ENCODE assay signal across 8 mouse cellular contexts in the genomic region with DNA sequence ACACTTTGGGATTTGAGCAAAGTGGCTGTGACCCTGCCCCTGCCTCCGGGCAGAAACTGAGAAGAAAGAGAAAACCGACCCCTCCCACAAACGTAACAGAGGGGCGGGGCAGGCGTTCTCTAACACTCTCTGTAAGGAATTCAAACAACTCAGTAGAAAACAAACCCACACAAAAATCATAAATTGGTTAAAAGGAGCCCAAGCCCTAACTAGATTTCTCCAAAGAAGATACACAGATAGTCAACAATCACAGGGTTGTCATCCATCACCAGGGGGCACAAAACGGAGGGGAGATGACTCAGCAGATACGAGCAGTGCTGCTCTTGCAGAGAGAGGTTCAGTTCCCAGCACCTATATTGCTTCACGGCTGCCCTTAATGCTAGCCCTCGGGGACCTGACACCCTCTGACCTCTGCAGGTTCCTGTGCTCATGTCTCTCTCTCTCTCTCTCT.
DNase-seq lines count a peak whose midpoint lies in the region; ATAC-seq and TF ChIP-seq lines count a peak whose summit lies in the region.

No protein-coding gene starts in this region.

- no peaks in the 10 kb centered on the region for H3K4me1 ChIP-seq in kidney, adult 2 months (ENCODE audit: control insufficient read depth, insufficient read depth, low read length)
- peaks cover 17% of the 10 kb centered on the region; the same call in 1 of the 2 replicates for H3K4me1 ChIP-seq in embryonic facial prominence, embryonic 15.5 days
- no peaks in the 10 kb centered on the region for H3K4me1 ChIP-seq in intestine, postnatal 0 days (replicated peaks; ENCODE audit: control insufficient read depth, insufficient read depth, low read length)
- H3K4me1 ChIP-seq in megakaryocyte, embryonic 14.5 days, result peaks cover 5% of the 10 kb centered on the region

- no peaks in the 10 kb centered on the region for H3K9me3 ChIP-seq in embryonic facial prominence, embryonic 15.5 days (replicated peaks)
- H3K9me3 ChIP-seq in intestine, postnatal 0 days (ENCODE audit: control insufficient read depth), result no peaks in the 10 kb centered on the region
- H3K9me3 ChIP-seq in megakaryocyte, embryonic 14.5 days, result no peaks in the 10 kb centered on the region

- H3K4me3 ChIP-seq in kidney, adult 2 months (ENCODE audit: insufficient read depth, low read depth, low read length), result no peak overlapping the region
- H3K4me3 ChIP-seq in embryonic facial prominence, embryonic 15.5 days (replicated peaks), result peak overlapping the region; percentile 32
- H3K4me3 ChIP-seq in intestine, postnatal 0 days (ENCODE audit: low read depth, low read length), result peak overlapping the region; percentile 21; the same call in 1 of the 2 replicates
- peak overlapping the region; percentile 71 for H3K4me3 ChIP-seq in megakaryocyte, embryonic 14.5 days (replicated peaks)

- 14% methylated on average over 9 of the region's 9 CpGs for WGBS in kidney, adult 2 months
- WGBS in embryonic facial prominence, embryonic 15.5 days, result 3% methylated on average over 9 of the region's 9 CpGs
- 5% methylated on average over 9 of the region's 9 CpGs for WGBS in intestine, postnatal 0 days

- H3K36me3 ChIP-seq in kidney, adult 2 months (ENCODE audit: control insufficient read depth, insufficient read depth, low read length), result no peaks in the 10 kb centered on the region
- no peaks in the 10 kb centered on the region for H3K36me3 ChIP-seq in embryonic facial prominence, embryonic 15.5 days
- H3K36me3 ChIP-seq in intestine, postnatal 0 days (ENCODE audit: control insufficient read depth, insufficient read depth), result no peaks in the 10 kb centered on the region
- H3K36me3 ChIP-seq in megakaryocyte, embryonic 14.5 days (replicated peaks; ENCODE audit: low read length), result no peaks in the 10 kb centered on the region

- TF ChIP-seq CTCF in kidney, adult 2 months (conservative IDR thresholded peaks at IDR 0.05; ENCODE audit: insufficient read depth, insufficient read length, low read depth, low read length), result no peak
- 0 out of 2 replicates have a peak, but pooled peaks have one; percentile 15 for TF ChIP-seq CTCF in intestine, postnatal 0 days (IDR thresholded peaks at IDR 0.05; ENCODE audit: low read depth)

- DNase-seq in kidney, adult 2 months, result peak; percentile 41
- no peak for DNase-seq in kidney, adult 11 months
- DNase-seq in cerebellum, postnatal 4 days (ENCODE audit: low spot score in 2 of 2), result no peak
- no peak for DNase-seq in frontal cortex, postnatal 10 days (ENCODE audit: low spot score in 2 of 2)
- no peak for DNase-seq in cerebellum, adult 8-10 months

- peak overlapping the region; percentile 44 for H3K4me2 ChIP-seq in embryonic facial prominence, embryonic 15.5 days (replicated peaks)
- peak overlapping the region; percentile 55 for H3K4me2 ChIP-seq in intestine, postnatal 0 days (replicated peaks; ENCODE audit: low read depth)

- TF ChIP-seq POLR2A in kidney, adult 2 months (IDR thresholded peaks at IDR 0.05; ENCODE audit: low read depth, low read length), result no peak

- H3K9ac ChIP-seq in embryonic facial prominence, embryonic 15.5 days, result no peak overlapping the region; the same call in 1 of the 2 replicates
- 0 out of 2 replicates have a peak overlapping the region, but pooled peaks have one; percentile 7 for H3K9ac ChIP-seq in intestine, postnatal 0 days (ENCODE audit: low read depth, low read length)

- H3K27me3 ChIP-seq in kidney, adult 2 months (replicated peaks; ENCODE audit: control insufficient read depth, insufficient read depth, low read length), result no peaks in the 10 kb centered on the region
- no peaks in the 10 kb centered on the region for H3K27me3 ChIP-seq in embryonic facial prominence, embryonic 15.5 days
- H3K27me3 ChIP-seq in intestine, postnatal 0 days (replicated peaks; ENCODE audit: control insufficient read depth, insufficient read depth, low read length), result no peaks in the 10 kb centered on the region
- peaks cover 9% of the 10 kb centered on the region for H3K27me3 ChIP-seq in megakaryocyte, embryonic 14.5 days (replicated peaks)

- no peak for ATAC-seq in embryonic facial prominence, embryonic 15.5 days (ENCODE audit: insufficient number of reproducible peaks, low FRiP score, low TSS enrichment, low read depth)
- no peak for ATAC-seq in intestine, postnatal 0 days

- H3K27ac ChIP-seq in kidney, adult 2 months (ENCODE audit: insufficient read depth, low read depth, low read length), result no peak overlapping the region
- no peak overlapping the region for H3K27ac ChIP-seq in embryonic facial prominence, embryonic 15.5 days (replicated peaks)
- no peak overlapping the region for H3K27ac ChIP-seq in intestine, postnatal 0 days (ENCODE audit: low read depth, low read length)
